Mouse (Mus musculus): ENCODE data around the gene Nemf. TPM values are rescaled to one million over a fixed set of nuclear protein-coding genes. Genes with fewer than 3 reads are reported as not detected.
"Not testable (repeated sequence)": the region's sequence is repeated elsewhere in the genome, so short reads cannot be mapped to it uniquely, and the experiment has no call there.

The Nemf gene
- total and polyA plus RNA-seq, 2 experiments, result 2.2 to 14.6 TPM

DNA sequence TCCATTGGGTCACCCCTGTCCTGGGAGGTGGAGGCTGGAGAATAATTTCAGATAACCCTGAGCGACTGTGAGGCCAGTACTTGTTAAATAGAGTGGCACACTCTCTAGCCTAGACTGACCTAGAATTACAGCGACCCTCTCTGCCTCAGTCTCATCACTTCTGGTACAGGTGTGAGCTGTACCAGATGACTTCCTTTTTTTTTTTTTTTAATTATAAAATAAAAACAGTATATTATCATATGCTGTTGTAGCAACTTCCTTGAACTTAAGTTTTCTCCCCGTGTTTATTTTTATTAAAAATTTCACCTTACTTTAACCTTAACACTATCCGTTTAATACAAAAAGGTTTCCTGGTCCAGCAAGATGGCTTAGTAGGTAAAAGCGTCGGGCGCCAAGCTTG lies 14.0 kb upstream of the Nemf start:
- 13% methylated on average over 7 of the region's 7 CpGs for WGBS
- no peak for TF ChIP-seq POLR2A (IDR thresholded peaks at IDR 0.05; ENCODE audit: extremely low read depth, insufficient read depth, low read length)
- TF ChIP-seq CTCF (IDR thresholded peaks at IDR 0.05; ENCODE audit: low read depth, low read length), result no peak
- H3K36me3 ChIP-seq (ENCODE audit: control insufficient read depth, insufficient read depth, low read length), result peaks cover 5% of the 10 kb centered on the region
- H3K27me3 ChIP-seq (ENCODE audit: control insufficient read depth, insufficient read depth, low read length), result no peaks in the 10 kb centered on the region
- no peak for DNase-seq (ENCODE audit: extremely low read depth, low read depth, low spot score)
- peak overlapping the region; percentile 94 for H3K27ac ChIP-seq (replicated peaks; ENCODE audit: insufficient read depth, low read depth, low read length)
- peaks cover 16% of the 10 kb centered on the region for H3K4me1 ChIP-seq (ENCODE audit: control insufficient read depth, insufficient read depth, low read length)
- peak overlapping the region; percentile 88 for H3K9ac ChIP-seq (ENCODE audit: low read depth, low read length)
- peak overlapping the region; percentile 87 for H3K4me3 ChIP-seq (ENCODE audit: insufficient read depth, low read depth, low read length)
- H3K79me2 ChIP-seq (ENCODE audit: control insufficient read depth, insufficient read depth, low read length), result peaks cover 17% of the 10 kb centered on the region

DNA sequence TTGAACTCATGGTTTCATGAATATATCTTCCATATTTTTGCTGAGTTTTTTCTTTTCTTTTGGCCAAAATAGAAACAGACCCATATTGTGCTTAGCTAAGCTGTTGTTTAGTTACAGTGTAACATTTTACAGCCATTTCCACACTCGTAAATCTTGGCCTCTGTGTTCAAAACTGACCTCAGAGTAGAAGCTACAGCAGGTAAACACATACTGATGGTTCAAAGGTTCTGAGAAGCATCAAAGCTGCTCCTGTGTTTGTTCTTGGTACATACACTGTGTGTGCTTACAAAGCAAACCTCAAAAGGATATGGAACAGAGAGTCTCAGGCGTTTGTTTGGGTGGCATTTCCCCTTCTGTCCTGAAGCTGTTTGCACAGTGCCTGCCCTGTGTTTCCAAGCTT lies 10.6 kb upstream of the Nemf start:
- H3K79me2 ChIP-seq (ENCODE audit: control insufficient read depth, insufficient read depth, low read length), result peaks cover 6% of the 10 kb centered on the region
- peak overlapping the region; percentile 78 for H3K27ac ChIP-seq (replicated peaks; ENCODE audit: insufficient read depth, low read depth, low read length)
- no peak overlapping the region for H3K4me3 ChIP-seq (ENCODE audit: insufficient read depth, low read depth, low read length)
- WGBS, result 13% methylated on average over 2 of the region's 2 CpGs
- H3K36me3 ChIP-seq (ENCODE audit: control insufficient read depth, insufficient read depth, low read length), result no peaks in the 10 kb centered on the region
- no peak for TF ChIP-seq POLR2A (IDR thresholded peaks at IDR 0.05; ENCODE audit: extremely low read depth, insufficient read depth, low read length)
- TF ChIP-seq CTCF (IDR thresholded peaks at IDR 0.05; ENCODE audit: low read depth, low read length), result no peak
- 0 out of 2 replicates have a peak overlapping the region, but pooled peaks have one; percentile 18 for H3K9ac ChIP-seq (ENCODE audit: low read depth, low read length)
- DNase-seq (ENCODE audit: extremely low read depth, low read depth, low spot score), result peak; percentile 90
- H3K4me1 ChIP-seq (ENCODE audit: control insufficient read depth, insufficient read depth, low read length), result peaks cover 8% of the 10 kb centered on the region; the same call in 1 of the 2 replicates
- H3K27me3 ChIP-seq (ENCODE audit: control insufficient read depth, insufficient read depth, low read length), result no peaks in the 10 kb centered on the region

DNA sequence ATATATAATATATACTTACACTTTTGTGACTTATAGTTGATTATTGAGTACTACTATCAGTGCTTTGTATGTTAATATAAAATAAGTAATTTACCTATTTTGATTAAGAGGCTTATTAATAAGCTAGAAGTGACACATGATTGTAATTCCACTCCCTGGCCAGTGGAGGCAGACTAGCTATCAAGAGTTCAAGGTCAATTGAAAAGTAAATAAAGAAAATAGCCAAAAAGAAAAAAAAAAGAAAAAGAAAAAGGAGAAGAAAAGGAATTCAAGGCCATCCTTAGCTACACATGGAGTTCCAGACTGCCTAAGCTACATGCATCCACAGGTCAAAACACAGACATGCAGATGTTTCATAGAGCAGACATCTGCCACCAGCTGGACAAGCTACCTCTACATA lies 9.5 kb upstream of the Nemf start:
- Histone ChIP-seq H3K36me3 (ENCODE audit: control insufficient read depth, insufficient read depth, low read length) (no peaks in the 10 kb centered on the region), H3K4me1 (ENCODE audit: control insufficient read depth, insufficient read depth, low read length) (peaks cover 8% of the 10 kb centered on the region; the same call in 1 of the 2 replicates), H3K4me3 (ENCODE audit: insufficient read depth, low read depth, low read length) (no peak overlapping the region), H3K9ac (ENCODE audit: low read depth, low read length) (no peak overlapping the region), H3K79me2 (ENCODE audit: control insufficient read depth, insufficient read depth, low read length) (no peaks in the 10 kb centered on the region), H3K27me3 (ENCODE audit: control insufficient read depth, insufficient read depth, low read length) (no peaks in the 10 kb centered on the region), H3K27ac (replicated peaks; ENCODE audit: insufficient read depth, low read depth, low read length) (peak overlapping the region; percentile 46; the same call in 1 of the 2 replicates)
- DNase-seq (ENCODE audit: extremely low read depth, low read depth, low spot score), result no peak
- TF ChIP-seq POLR2A (IDR thresholded peaks at IDR 0.05; ENCODE audit: extremely low read depth, insufficient read depth, low read length), result no peak
- no peak for TF ChIP-seq CTCF (IDR thresholded peaks at IDR 0.05; ENCODE audit: low read depth, low read length)

DNA sequence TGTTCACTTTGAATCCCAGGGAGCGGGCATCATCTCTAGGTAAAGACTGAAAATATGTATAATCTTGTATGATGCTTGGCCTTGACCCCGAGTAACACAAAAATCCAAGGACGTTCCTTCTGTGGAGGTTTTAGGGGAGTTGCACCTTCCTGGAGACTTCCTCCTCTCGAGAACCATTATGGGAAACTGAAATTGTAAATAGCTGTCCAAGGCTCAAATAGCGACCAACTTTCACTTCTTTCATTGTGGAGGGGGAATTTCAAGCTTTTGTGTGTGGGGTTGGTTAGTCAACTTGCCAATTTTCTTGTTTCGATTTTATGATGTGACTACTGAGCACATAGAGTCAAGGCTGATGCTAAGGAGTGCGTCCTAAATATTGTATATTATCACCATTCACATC lies 8.8 kb upstream of the Nemf start:
- no peak overlapping the region for H3K27ac ChIP-seq (replicated peaks; ENCODE audit: insufficient read depth, low read depth, low read length)
- WGBS, result 84% methylated on average over 7 of the region's 7 CpGs

DNA sequence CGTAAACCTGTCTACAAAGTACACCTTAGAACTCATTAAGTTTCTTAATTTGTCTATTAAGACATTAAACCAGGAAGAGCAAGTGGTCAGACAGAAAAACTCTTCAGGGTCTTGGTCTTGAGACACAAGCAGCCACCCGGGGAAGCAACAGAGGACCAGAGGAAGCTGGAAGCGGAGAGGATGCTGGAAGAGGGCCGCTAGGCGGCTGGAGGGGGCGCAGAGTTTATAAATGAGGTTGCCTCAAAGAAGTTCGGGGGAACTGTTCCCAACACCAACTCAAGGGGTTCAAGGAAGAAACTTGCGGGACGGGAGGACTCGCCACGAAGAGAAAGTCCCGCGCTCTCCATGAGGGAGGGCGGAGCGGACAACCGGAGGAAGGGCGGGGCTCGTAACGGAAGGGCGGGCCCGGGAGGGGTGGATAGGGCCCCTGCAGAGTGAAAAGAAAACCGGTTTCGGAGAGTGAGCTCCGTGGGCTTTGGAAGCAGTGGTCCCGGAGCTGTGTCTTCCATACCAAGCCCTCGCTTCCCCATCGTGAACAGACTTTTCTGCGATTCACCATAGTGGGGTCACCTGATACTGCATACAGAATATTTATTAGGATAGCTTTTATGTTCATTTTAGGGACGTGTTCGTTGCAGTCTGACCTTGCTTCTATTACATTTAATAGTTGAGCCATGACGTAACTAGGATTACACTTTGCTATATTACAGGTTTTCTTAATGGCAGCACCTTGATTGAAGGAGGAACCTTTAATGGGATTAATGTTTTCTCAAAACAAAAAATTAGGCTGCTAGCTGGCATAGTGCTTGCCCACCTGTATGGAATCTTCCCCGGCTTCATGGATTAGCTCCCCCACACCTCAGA lies 7.2 kb upstream of the Nemf start:
- DNase-seq (ENCODE audit: extremely low read depth, low read depth, low spot score), result peak; percentile 60
- H3K4me3 ChIP-seq (ENCODE audit: insufficient read depth, low read depth, low read length), result peak overlapping the region; percentile 82
- peaks cover 7% of the 10 kb centered on the region; the same call in 1 of the 2 replicates for H3K4me1 ChIP-seq (ENCODE audit: control insufficient read depth, insufficient read depth, low read length)
- peak overlapping the region; percentile 67 for H3K27ac ChIP-seq (replicated peaks; ENCODE audit: insufficient read depth, low read depth, low read length)
- no peaks in the 10 kb centered on the region for H3K36me3 ChIP-seq (ENCODE audit: control insufficient read depth, insufficient read depth, low read length)
- 4% methylated on average over 32 of the region's 32 CpGs for WGBS
- peak; percentile 16; the same call in 1 of the 2 replicates for TF ChIP-seq CTCF (IDR thresholded peaks at IDR 0.05; ENCODE audit: low read depth, low read length)
- TF ChIP-seq POLR2A (IDR thresholded peaks at IDR 0.05; ENCODE audit: extremely low read depth, insufficient read depth, low read length), result peak; percentile 83
- H3K27me3 ChIP-seq (ENCODE audit: control insufficient read depth, insufficient read depth, low read length), result no peaks in the 10 kb centered on the region
- H3K79me2 ChIP-seq (ENCODE audit: control insufficient read depth, insufficient read depth, low read length), result no peaks in the 10 kb centered on the region
- H3K9ac ChIP-seq (ENCODE audit: low read depth, low read length), result peak overlapping the region; percentile 74

More for the DNA sequence above, 8.8 kb upstream of the Nemf start:
- TF ChIP-seq CTCF (IDR thresholded peaks at IDR 0.05; ENCODE audit: low read depth, low read length) (no peak), POLR2A (IDR thresholded peaks at IDR 0.05; ENCODE audit: extremely low read depth, insufficient read depth, low read length) (no peak)
- H3K4me1 ChIP-seq (ENCODE audit: control insufficient read depth, insufficient read depth, low read length), result peaks cover 7% of the 10 kb centered on the region; the same call in 1 of the 2 replicates
- H3K36me3 ChIP-seq (ENCODE audit: control insufficient read depth, insufficient read depth, low read length), result no peaks in the 10 kb centered on the region
- no peak for DNase-seq (ENCODE audit: extremely low read depth, low read depth, low spot score)
- no peaks in the 10 kb centered on the region for H3K27me3 ChIP-seq (ENCODE audit: control insufficient read depth, insufficient read depth, low read length)
- H3K4me3 ChIP-seq (ENCODE audit: insufficient read depth, low read depth, low read length), result no peak overlapping the region
- H3K79me2 ChIP-seq (ENCODE audit: control insufficient read depth, insufficient read depth, low read length), result no peaks in the 10 kb centered on the region
- H3K9ac ChIP-seq (ENCODE audit: low read depth, low read length), result no peak overlapping the region

DNA sequence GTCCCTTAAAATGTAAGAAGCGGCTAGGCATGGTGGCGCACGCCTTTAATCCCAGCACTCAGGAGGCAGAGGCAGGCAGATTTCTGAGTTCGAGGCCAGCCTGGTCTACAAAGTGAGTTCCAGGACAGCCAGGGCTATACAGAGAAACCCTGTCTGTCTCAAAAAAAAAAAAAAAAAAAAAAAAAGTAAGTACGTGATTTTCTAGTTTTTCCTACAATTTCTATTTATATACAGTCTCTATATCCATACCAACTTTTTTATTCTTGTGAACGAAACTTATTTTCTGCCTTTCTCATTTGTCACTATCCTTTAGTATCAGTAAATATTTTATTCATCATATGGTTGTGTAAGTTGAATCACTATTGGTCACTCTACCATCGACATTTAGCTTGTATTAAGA lies 6.1 kb upstream of the Nemf start:
- not testable (repeated sequence) for H3K9ac ChIP-seq (ENCODE audit: low read depth, low read length); H3K79me2 ChIP-seq (ENCODE audit: control insufficient read depth, insufficient read depth, low read length); H3K4me3 ChIP-seq (ENCODE audit: insufficient read depth, low read depth, low read length); H3K27me3 ChIP-seq (ENCODE audit: control insufficient read depth, insufficient read depth, low read length); H3K27ac ChIP-seq (replicated peaks; ENCODE audit: insufficient read depth, low read depth, low read length); DNase-seq (ENCODE audit: extremely low read depth, low read depth, low spot score); H3K36me3 ChIP-seq (ENCODE audit: control insufficient read depth, insufficient read depth, low read length); H3K4me1 ChIP-seq (ENCODE audit: control insufficient read depth, insufficient read depth, low read length)
- 95% methylated on average over 7 of the region's 7 CpGs for WGBS

All from liver, adult 2 months (tissue).